Mouse (Mus musculus): Measurements from ENCODE around the gene Strc. TPM values are rescaled to one million over a fixed set of nuclear protein-coding genes. Genes with fewer than 3 reads are reported as not detected.
"Not testable (repeated sequence)": the region's sequence is repeated elsewhere in the genome, so short reads cannot be mapped to it uniquely, and the experiment has no call there.

The Strc gene
- 0.47 TPM in 2 replicates for polyA plus RNA-seq (2012; rRNA removed)

DNA sequence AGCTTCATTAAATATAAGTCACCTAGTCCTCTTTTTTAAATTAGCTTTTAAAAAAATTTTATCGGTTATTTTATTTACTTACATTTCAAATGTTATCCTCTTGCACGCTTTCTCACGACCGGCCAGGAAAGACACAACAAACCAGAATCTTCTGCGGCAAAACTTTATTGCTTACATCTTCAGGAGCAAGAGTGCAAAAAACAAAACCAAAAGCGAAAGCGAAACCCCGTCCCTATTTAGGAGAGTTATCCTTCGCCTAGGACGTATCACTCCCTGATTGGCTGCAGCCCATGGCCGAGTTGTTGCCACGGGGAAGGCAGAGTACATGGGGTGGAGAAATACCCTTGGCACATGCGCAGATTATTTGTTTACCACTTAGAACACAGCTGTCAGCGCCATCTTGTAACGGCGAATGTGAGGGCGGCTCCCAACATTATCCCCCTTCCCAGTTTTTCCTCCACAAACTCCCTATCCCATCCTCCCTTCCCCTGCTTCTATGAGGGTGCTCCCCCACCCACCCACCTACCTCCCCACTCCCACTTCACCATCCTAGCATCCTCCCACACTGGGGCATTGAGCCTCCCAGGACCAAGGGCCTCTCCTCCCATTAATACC is at the start of gene Strc:
Strc (minus strand) TSS at position 208 of the 615 bp plus-strand sequence.
- DNase-seq; H3K36me3 ChIP-seq (ENCODE audit: control insufficient read depth, insufficient read depth, low read length); H3K4me3 ChIP-seq (ENCODE audit: control insufficient read depth, insufficient read depth, low read length); H3K4me1 ChIP-seq (replicated peaks; ENCODE audit: control insufficient read depth, insufficient read depth, low read length); H3K27ac ChIP-seq (ENCODE audit: control insufficient read depth, insufficient read depth, low read length); H3K27me3 ChIP-seq (ENCODE audit: control insufficient read depth, insufficient read depth, low read length): not testable (repeated sequence)
- 97% methylated on average over 17 of the region's 17 CpGs for WGBS

DNA sequence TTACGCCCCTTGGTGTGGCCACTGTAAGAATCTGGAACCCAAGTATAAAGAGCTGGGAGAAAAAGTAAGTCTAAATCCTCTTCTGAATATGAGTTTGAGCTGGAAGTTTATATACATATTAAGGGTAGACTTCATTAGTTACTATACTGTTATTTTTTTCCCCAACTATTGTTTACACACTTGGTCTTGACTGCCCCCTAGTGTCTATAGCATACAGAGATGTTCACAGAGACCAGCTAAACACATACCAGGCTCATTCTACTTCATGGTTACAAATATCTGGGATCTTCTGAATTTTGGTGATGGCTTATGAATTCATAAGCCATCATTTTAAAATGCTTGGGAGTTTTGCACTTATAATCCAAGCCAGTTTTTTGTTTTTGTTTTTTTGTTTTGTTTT is 47.9 kb upstream of the Strc start:
- 100% methylated on average over 1 of the region's 1 CpGs for WGBS

DNA sequence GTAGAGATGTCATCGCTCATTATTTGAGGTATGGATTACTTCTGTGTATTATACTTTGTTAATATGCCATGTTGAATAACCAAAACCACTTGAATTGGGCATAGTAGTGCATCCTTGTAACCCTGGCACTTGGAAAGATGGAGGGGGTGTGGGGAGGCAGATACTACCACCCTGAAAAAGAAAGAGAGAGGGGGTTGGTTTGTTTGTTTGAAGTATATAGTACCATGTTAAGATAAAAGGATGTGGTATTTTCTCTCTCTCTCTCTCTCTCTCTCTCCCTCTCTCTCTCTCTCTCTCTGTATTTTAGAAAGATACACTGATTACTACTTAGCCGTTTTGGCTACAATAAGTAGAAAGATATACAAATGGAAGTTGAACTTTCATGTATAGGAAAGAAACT is 38.9 kb upstream of the Strc start:
- 83% methylated on average over 2 of the region's 2 CpGs for WGBS

More for the DNA sequence above, 47.9 kb upstream of the Strc start:
- Histone ChIP-seq H3K4me3 (ENCODE audit: control insufficient read depth, insufficient read depth, low read length) (no peak overlapping the region), H3K27me3 (ENCODE audit: control insufficient read depth, insufficient read depth, low read length) (no peaks in the 10 kb centered on the region), H3K36me3 (ENCODE audit: control insufficient read depth, insufficient read depth, low read length) (peaks cover 86% of the 10 kb centered on the region), H3K4me1 (replicated peaks; ENCODE audit: control insufficient read depth, insufficient read depth, low read length) (no peaks in the 10 kb centered on the region), H3K27ac (ENCODE audit: control insufficient read depth, insufficient read depth, low read length) (no peak overlapping the region)
- no peak for TF ChIP-seq POLR2A (IDR thresholded peaks at IDR 0.05; ENCODE audit: control insufficient read depth, extremely low read depth, insufficient read depth, low read length, poor library complexity)
- no peak for TF ChIP-seq CTCF (IDR thresholded peaks at IDR 0.05; ENCODE audit: borderline replicate concordance, control insufficient read depth, extremely low read depth, insufficient read depth, low read length, poor library complexity)
- no peak for DNase-seq

DNA sequence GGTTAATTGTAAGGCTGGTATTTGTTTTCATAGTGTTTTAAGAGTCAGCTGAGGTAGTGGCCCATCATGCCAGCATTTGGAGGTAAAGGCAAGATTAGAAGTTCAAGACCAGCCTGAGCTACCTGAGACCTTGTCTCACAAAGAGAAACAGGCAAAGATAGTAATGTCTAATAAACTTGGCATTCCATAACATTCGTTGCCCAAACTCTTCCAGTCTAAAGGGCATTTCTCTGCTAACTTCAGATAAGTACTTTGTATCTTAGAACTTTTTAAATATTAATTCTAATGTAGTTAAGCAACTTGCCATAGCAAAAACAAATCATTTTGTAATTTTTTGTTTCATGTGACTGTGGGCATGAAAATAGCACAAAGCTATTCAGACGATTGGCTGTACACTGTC is 36.2 kb upstream of the Strc start:
- Histone ChIP-seq H3K36me3 (ENCODE audit: control insufficient read depth, insufficient read depth, low read length) (peaks cover 62% of the 10 kb centered on the region), H3K4me3 (ENCODE audit: control insufficient read depth, insufficient read depth, low read length) (no peak overlapping the region), H3K4me1 (replicated peaks; ENCODE audit: control insufficient read depth, insufficient read depth, low read length) (no peaks in the 10 kb centered on the region), H3K27ac (ENCODE audit: control insufficient read depth, insufficient read depth, low read length) (no peak overlapping the region), H3K27me3 (ENCODE audit: control insufficient read depth, insufficient read depth, low read length) (no peaks in the 10 kb centered on the region)
- no peak for DNase-seq
- TF ChIP-seq CTCF (IDR thresholded peaks at IDR 0.05; ENCODE audit: borderline replicate concordance, control insufficient read depth, extremely low read depth, insufficient read depth, low read length, poor library complexity) (no peak), POLR2A (IDR thresholded peaks at IDR 0.05; ENCODE audit: control insufficient read depth, extremely low read depth, insufficient read depth, low read length, poor library complexity) (no peak)
- WGBS: 83% methylated on average over 2 of the region's 2 CpGs

More for the DNA sequence above, 38.9 kb upstream of the Strc start:
- TF ChIP-seq CTCF (IDR thresholded peaks at IDR 0.05; ENCODE audit: borderline replicate concordance, control insufficient read depth, extremely low read depth, insufficient read depth, low read length, poor library complexity) (no peak), POLR2A (IDR thresholded peaks at IDR 0.05; ENCODE audit: control insufficient read depth, extremely low read depth, insufficient read depth, low read length, poor library complexity) (no peak)
- no peaks in the 10 kb centered on the region for H3K4me1 ChIP-seq (replicated peaks; ENCODE audit: control insufficient read depth, insufficient read depth, low read length)
- peaks cover 73% of the 10 kb centered on the region for H3K36me3 ChIP-seq (ENCODE audit: control insufficient read depth, insufficient read depth, low read length)
- no peak for DNase-seq
- H3K27ac ChIP-seq (ENCODE audit: control insufficient read depth, insufficient read depth, low read length): no peak overlapping the region
- H3K27me3 ChIP-seq (ENCODE audit: control insufficient read depth, insufficient read depth, low read length): no peaks in the 10 kb centered on the region
- no peak overlapping the region for H3K4me3 ChIP-seq (ENCODE audit: control insufficient read depth, insufficient read depth, low read length)

GRCm38 (mm10) chr2:121418476-121418875 is 31.5 kb upstream of the Strc start:
- TF ChIP-seq CTCF (IDR thresholded peaks at IDR 0.05; ENCODE audit: borderline replicate concordance, control insufficient read depth, extremely low read depth, insufficient read depth, low read length, poor library complexity) (no peak), POLR2A (IDR thresholded peaks at IDR 0.05; ENCODE audit: control insufficient read depth, extremely low read depth, insufficient read depth, low read length, poor library complexity) (no peak)
- H3K4me3 ChIP-seq (ENCODE audit: control insufficient read depth, insufficient read depth, low read length): no peak overlapping the region
- 87% methylated on average over 3 of the region's 3 CpGs for WGBS
- DNase-seq: no peak
- H3K36me3 ChIP-seq (ENCODE audit: control insufficient read depth, insufficient read depth, low read length): peaks cover 30% of the 10 kb centered on the region
- 0 out of 2 replicates have a peak, but pooled peaks cover 3% of the 10 kb centered on the region for H3K4me1 ChIP-seq (replicated peaks; ENCODE audit: control insufficient read depth, insufficient read depth, low read length)
- no peak overlapping the region for H3K27ac ChIP-seq (ENCODE audit: control insufficient read depth, insufficient read depth, low read length)
- no peaks in the 10 kb centered on the region for H3K27me3 ChIP-seq (ENCODE audit: control insufficient read depth, insufficient read depth, low read length)

DNA sequence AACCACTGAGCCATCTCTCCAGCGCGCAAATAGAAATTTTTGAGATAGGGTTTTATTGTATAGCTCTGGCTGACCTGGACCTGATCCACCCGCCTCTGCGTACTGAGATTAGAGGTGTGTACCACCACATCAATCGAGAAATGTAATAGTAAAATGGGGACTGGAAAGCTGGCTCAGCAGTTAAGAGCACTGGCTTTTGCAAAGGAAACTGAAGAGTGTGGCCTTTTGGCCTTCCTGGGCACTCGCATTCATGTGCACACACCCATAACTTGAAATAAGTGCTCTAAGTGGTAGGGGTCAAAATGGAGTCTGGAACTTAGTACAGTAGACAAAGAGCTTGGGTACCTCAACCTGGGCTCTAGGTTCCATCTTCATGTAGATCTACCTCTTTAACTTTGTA is 29.4 kb upstream of the Strc start:
- Histone ChIP-seq H3K4me3 (ENCODE audit: control insufficient read depth, insufficient read depth, low read length) (no peak overlapping the region), H3K4me1 (replicated peaks; ENCODE audit: control insufficient read depth, insufficient read depth, low read length) (peaks cover 7% of the 10 kb centered on the region), H3K27ac (ENCODE audit: control insufficient read depth, insufficient read depth, low read length) (no peak overlapping the region), H3K27me3 (ENCODE audit: control insufficient read depth, insufficient read depth, low read length) (no peaks in the 10 kb centered on the region), H3K36me3 (ENCODE audit: control insufficient read depth, insufficient read depth, low read length) (peaks cover 12% of the 10 kb centered on the region; the same call in 1 of the 2 replicates)
- no peak for TF ChIP-seq POLR2A (IDR thresholded peaks at IDR 0.05; ENCODE audit: control insufficient read depth, extremely low read depth, insufficient read depth, low read length, poor library complexity)
- TF ChIP-seq CTCF (IDR thresholded peaks at IDR 0.05; ENCODE audit: borderline replicate concordance, control insufficient read depth, extremely low read depth, insufficient read depth, low read length, poor library complexity): no peak
- no peak for DNase-seq
- WGBS: 91% methylated on average over 6 of the region's 6 CpGs

- H3K4me3 ChIP-seq (ENCODE audit: control insufficient read depth, insufficient read depth, low read length): no peak overlapping the region
- 89% methylated on average over 3 of the region's 3 CpGs for WGBS
Observed at GRCm38 (mm10) chr2:121415591-121415990, 28.6 kb upstream of the Strc start.

More at GRCm38 (mm10) chr2:121415591-121415990, 28.6 kb upstream of the Strc start:
- Histone ChIP-seq H3K27me3 (ENCODE audit: control insufficient read depth, insufficient read depth, low read length) (no peaks in the 10 kb centered on the region), H3K27ac (ENCODE audit: control insufficient read depth, insufficient read depth, low read length) (no peak overlapping the region), H3K4me1 (replicated peaks; ENCODE audit: control insufficient read depth, insufficient read depth, low read length) (peaks cover 7% of the 10 kb centered on the region), H3K36me3 (ENCODE audit: control insufficient read depth, insufficient read depth, low read length) (peaks cover 11% of the 10 kb centered on the region; the same call in 1 of the 2 replicates)
- no peak for DNase-seq
- no peak for TF ChIP-seq CTCF (IDR thresholded peaks at IDR 0.05; ENCODE audit: borderline replicate concordance, control insufficient read depth, extremely low read depth, insufficient read depth, low read length, poor library complexity)
- no peak for TF ChIP-seq POLR2A (IDR thresholded peaks at IDR 0.05; ENCODE audit: control insufficient read depth, extremely low read depth, insufficient read depth, low read length, poor library complexity)
